Mouse (Mus musculus) hindbrain, embryonic 10.5 days (tissue): Measurements from ENCODE around the gene E130116L18Rik. TPM values are rescaled to one million over a fixed set of nuclear protein-coding genes. Genes with fewer than 3 reads are reported as not detected.

Experiments used
- DNase-seq: peaks from one replicate; pipeline ENCODE4 v3.0.0-alpha.2; 2017; ENCODE audit warnings: low spot score
- H3K27ac ChIP-seq: fragments of 300-500 bp; sonication (generic); 2 replicates; pipeline ENCODE4 v1.5.1; 2016; ENCODE audit warnings: mild to moderate bottlenecking, moderate library complexity
- H3K27me3 ChIP-seq: fragments of 300-500 bp; sonication (generic); 2 replicates; pipeline ENCODE4 v1.6.1; 2016; ENCODE audit warnings: mild to moderate bottlenecking; ENCODE audit not compliant: poor library complexity, insufficient read depth, severe bottlenecking
- H3K36me3 ChIP-seq: fragments of 300-500 bp; sonication (generic); 2 replicates; pipeline ENCODE4 v1.6.1; 2016; ENCODE audit warnings: mild to moderate bottlenecking, moderate library complexity
- H3K4me1 ChIP-seq: fragments of 300-500 bp; sonication (generic); replicated peaks from 2 replicates; pipeline ENCODE4 v1.6.1; 2016; ENCODE audit warnings: mild to moderate bottlenecking
- H3K4me3 ChIP-seq: fragments of 300-500 bp; sonication (generic); 2 replicates; pipeline ENCODE4 v1.5.1; 2016; ENCODE audit warnings: mild to moderate bottlenecking, moderate library complexity
- H3K9me3 ChIP-seq: fragments of 300-500 bp; sonication (generic); 2 replicates; pipeline ENCODE4 v1.6.1; 2016; ENCODE audit warnings: mild to moderate bottlenecking, moderate library complexity
- WGBS: fragments of 180-500 bp; shearing (Covaris S2); methylation state at CpG from one replicate; pipeline ENCODE4 v1.1.7; 2016; 5-methylcytosine and 5-hydroxymethylcytosine counted together
- polyA plus RNA-seq: library from polyadenylated mRNA; unstranded; fragments of >200 nt; fragmentation: Nextera tagmentation; extraction: Ambion mirVana; gene quantifications from 2 replicates; pipeline ENCODE4 v1.2.1, GENCODE M21; 2016

The E130116L18Rik gene
- polyA plus RNA-seq = 1.2 TPM in 1 of 2 replicates, not detected in the other

- Histone ChIP-seq H3K4me3 (peak within 1 kb of the TSS; percentile 78), H3K36me3 (peaks cover 18% of the 10 kb centered on the region), H3K27ac (peak within 1 kb of the TSS; percentile 96), H3K4me1 (peaks cover 10% of the 10 kb centered on the region), H3K27me3 (no peaks in the 10 kb centered on the region), H3K9me3 (no peaks in the 10 kb centered on the region)
- 6% methylated on average over 72 of the region's 72 CpGs for WGBS
- DNase-seq = peak; percentile 88
Observed at GRCm38 (mm10) chr5:25222752-25223702, at the start of gene E130116L18Rik. Gene E130116L18Rik (minus strand): TSS chr5:25223153.

GRCm38 (mm10) chr5:25268258-25268888, 45.4 kb upstream of the E130116L18Rik start:
- Histone ChIP-seq H3K27me3 (no peaks in the 10 kb centered on the region), H3K9me3 (no peaks in the 10 kb centered on the region), H3K4me1 (no peaks in the 10 kb centered on the region), H3K27ac (no peak overlapping the region), H3K4me3 (no peak overlapping the region), H3K36me3 (peaks cover 79% of the 10 kb centered on the region)
- no peak for DNase-seq
- WGBS = 93% methylated on average over 4 of the region's 4 CpGs

GRCm38 (mm10) chr5:25262266-25262665, 39.3 kb upstream of the E130116L18Rik start:
- 87% methylated on average over 7 of the region's 7 CpGs for WGBS
- Histone ChIP-seq H3K4me3 (no peak overlapping the region), H3K27ac (no peak overlapping the region), H3K27me3 (no peaks in the 10 kb centered on the region), H3K4me1 (no peaks in the 10 kb centered on the region), H3K9me3 (no peaks in the 10 kb centered on the region), H3K36me3 (peaks cover 90% of the 10 kb centered on the region)
- DNase-seq = no peak

- H3K4me1 ChIP-seq = no peaks in the 10 kb centered on the region
- no peak for DNase-seq
- 90% methylated on average over 6 of the region's 6 CpGs for WGBS
Observed at GRCm38 (mm10) chr5:25261452-25261851, 38.5 kb upstream of the E130116L18Rik start.

GRCm38 (mm10) chr5:25256686-25257085, 33.7 kb upstream of the E130116L18Rik start:
- H3K27me3 ChIP-seq = no peaks in the 10 kb centered on the region
- no peak for DNase-seq
- H3K4me3 ChIP-seq = no peak overlapping the region
- H3K9me3 ChIP-seq = no peaks in the 10 kb centered on the region
- H3K27ac ChIP-seq = no peak overlapping the region
- WGBS = 85% methylated on average over 2 of the region's 2 CpGs
- peaks cover 82% of the 10 kb centered on the region for H3K36me3 ChIP-seq
- no peaks in the 10 kb centered on the region for H3K4me1 ChIP-seq

More at GRCm38 (mm10) chr5:25261452-25261851, 38.5 kb upstream of the E130116L18Rik start:
- no peak overlapping the region for H3K4me3 ChIP-seq
- H3K27ac ChIP-seq = no peak overlapping the region
- peaks cover 90% of the 10 kb centered on the region for H3K36me3 ChIP-seq
- no peaks in the 10 kb centered on the region for H3K27me3 ChIP-seq
- no peaks in the 10 kb centered on the region for H3K9me3 ChIP-seq

GRCm38 (mm10) chr5:25254491-25254890, 31.5 kb upstream of the E130116L18Rik start:
- no peaks in the 10 kb centered on the region for H3K9me3 ChIP-seq
- 92% methylated on average over 4 of the region's 4 CpGs for WGBS
- no peak overlapping the region for H3K4me3 ChIP-seq
- H3K27ac ChIP-seq = no peak overlapping the region
- DNase-seq = no peak
- peaks cover 90% of the 10 kb centered on the region for H3K36me3 ChIP-seq
- no peaks in the 10 kb centered on the region for H3K27me3 ChIP-seq
- H3K4me1 ChIP-seq = no peaks in the 10 kb centered on the region

GRCm38 (mm10) chr5:25252825-25253544, 30.0 kb upstream of the E130116L18Rik start:
- WGBS = 95% methylated on average over 8 of the region's 8 CpGs
- no peaks in the 10 kb centered on the region for H3K9me3 ChIP-seq
- H3K4me3 ChIP-seq = no peak overlapping the region
- no peak overlapping the region for H3K27ac ChIP-seq
- no peak for DNase-seq
- H3K27me3 ChIP-seq = no peaks in the 10 kb centered on the region
- no peaks in the 10 kb centered on the region for H3K4me1 ChIP-seq
- H3K36me3 ChIP-seq = peaks cover 86% of the 10 kb centered on the region

GRCm38 (mm10) chr5:25252423-25252822, 29.5 kb upstream of the E130116L18Rik start:
- Histone ChIP-seq H3K4me3 (no peak overlapping the region), H3K27me3 (no peaks in the 10 kb centered on the region), H3K9me3 (no peaks in the 10 kb centered on the region), H3K36me3 (peaks cover 84% of the 10 kb centered on the region), H3K27ac (no peak overlapping the region), H3K4me1 (no peaks in the 10 kb centered on the region)
- 87% methylated on average over 2 of the region's 2 CpGs for WGBS
- no peak for DNase-seq

GRCm38 (mm10) chr5:25247036-25247435, 24.1 kb upstream of the E130116L18Rik start:
- Histone ChIP-seq H3K36me3 (peaks cover 47% of the 10 kb centered on the region), H3K27me3 (no peaks in the 10 kb centered on the region), H3K27ac (no peak overlapping the region), H3K4me1 (no peaks in the 10 kb centered on the region), H3K4me3 (no peak overlapping the region), H3K9me3 (no peaks in the 10 kb centered on the region)
- WGBS = 79% methylated on average over 3 of the region's 3 CpGs
- no peak for DNase-seq

GRCm38 (mm10) chr5:25246473-25246865, 23.5 kb upstream of the E130116L18Rik start:
- Histone ChIP-seq H3K36me3 (peaks cover 43% of the 10 kb centered on the region), H3K27ac (no peak overlapping the region), H3K4me3 (no peak overlapping the region), H3K4me1 (no peaks in the 10 kb centered on the region), H3K27me3 (no peaks in the 10 kb centered on the region), H3K9me3 (no peaks in the 10 kb centered on the region)
- WGBS = 80% methylated on average over 1 of the region's 1 CpGs
- no peak for DNase-seq

GRCm38 (mm10) chr5:25245806-25246472, 23.0 kb upstream of the E130116L18Rik start:
- Histone ChIP-seq H3K36me3 (peaks cover 41% of the 10 kb centered on the region), H3K27me3 (no peaks in the 10 kb centered on the region), H3K27ac (no peak overlapping the region), H3K9me3 (no peaks in the 10 kb centered on the region), H3K4me3 (no peak overlapping the region), H3K4me1 (no peaks in the 10 kb centered on the region)
- DNase-seq = no peak
- 89% methylated on average over 10 of the region's 10 CpGs for WGBS

GRCm38 (mm10) chr5:25243101-25243500, 20.1 kb upstream of the E130116L18Rik start:
- H3K4me3 ChIP-seq = no peak overlapping the region
- 90% methylated on average over 6 of the region's 6 CpGs for WGBS
- H3K36me3 ChIP-seq = peaks cover 23% of the 10 kb centered on the region
- H3K27me3 ChIP-seq = no peaks in the 10 kb centered on the region
- no peak overlapping the region for H3K27ac ChIP-seq
- H3K4me1 ChIP-seq = no peaks in the 10 kb centered on the region
- DNase-seq = no peak
- H3K9me3 ChIP-seq = no peaks in the 10 kb centered on the region
